Mouse (Mus musculus) cerebellum, adult 8-10 months (tissue): ENCODE measurements around the gene Dhx34.

Experiments
- DNase-seq: peaks from one replicate; pipeline ENCODE4 v3.0.0; 2022

The Dhx34 gene

DNA sequence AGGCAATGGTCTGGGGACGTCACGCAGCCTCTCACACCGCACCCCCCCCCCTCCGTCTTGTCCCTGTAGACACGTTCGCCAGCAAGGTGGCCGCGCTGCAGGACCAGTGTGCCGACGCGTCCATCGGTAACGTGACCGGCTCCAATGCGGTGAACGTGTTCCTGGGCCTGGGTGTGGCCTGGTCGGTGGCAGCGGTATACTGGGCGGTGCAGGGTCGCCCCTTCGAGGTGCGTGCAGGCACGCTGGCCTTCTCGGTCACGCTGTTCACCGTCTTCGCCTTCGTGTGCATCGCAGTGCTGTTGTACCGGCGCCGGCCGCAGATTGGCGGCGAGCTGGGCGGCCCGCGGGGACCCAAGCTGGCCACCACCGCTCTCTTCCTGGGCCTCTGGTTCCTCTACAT lies 63.1 kb downstream of the Dhx34 start:
- DNase-seq, result no peak

DNA sequence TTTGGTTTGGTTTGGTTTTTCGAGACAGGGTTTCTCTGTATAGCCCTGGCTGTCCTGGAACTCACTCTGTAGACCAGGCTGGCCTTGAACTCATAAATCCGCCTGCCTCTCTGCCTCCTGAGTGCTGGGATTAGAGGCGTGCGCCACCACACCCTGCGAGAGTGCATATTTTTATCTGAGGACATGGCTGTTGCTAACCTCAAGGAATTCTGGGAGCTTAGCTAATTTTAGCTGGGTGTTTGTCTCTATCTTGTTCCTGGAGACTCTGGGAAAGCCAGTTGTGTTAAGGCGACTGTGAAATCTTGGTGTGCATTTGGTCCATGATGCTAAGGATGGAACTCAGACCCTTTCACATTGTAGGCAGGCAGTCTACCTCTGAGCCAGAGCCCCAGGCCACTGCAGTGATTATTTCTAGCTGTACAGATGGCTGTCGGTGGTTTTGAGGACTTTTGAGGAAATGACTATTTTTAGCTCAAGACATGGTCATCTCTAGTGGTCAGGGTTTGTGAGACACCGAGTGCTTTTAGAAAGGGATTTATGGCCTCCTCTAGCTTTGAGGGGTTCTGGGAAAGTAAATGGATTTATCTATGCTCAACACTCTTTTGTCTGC lies 65.6 kb downstream of the Dhx34 start:
- no peak for DNase-seq

DNA sequence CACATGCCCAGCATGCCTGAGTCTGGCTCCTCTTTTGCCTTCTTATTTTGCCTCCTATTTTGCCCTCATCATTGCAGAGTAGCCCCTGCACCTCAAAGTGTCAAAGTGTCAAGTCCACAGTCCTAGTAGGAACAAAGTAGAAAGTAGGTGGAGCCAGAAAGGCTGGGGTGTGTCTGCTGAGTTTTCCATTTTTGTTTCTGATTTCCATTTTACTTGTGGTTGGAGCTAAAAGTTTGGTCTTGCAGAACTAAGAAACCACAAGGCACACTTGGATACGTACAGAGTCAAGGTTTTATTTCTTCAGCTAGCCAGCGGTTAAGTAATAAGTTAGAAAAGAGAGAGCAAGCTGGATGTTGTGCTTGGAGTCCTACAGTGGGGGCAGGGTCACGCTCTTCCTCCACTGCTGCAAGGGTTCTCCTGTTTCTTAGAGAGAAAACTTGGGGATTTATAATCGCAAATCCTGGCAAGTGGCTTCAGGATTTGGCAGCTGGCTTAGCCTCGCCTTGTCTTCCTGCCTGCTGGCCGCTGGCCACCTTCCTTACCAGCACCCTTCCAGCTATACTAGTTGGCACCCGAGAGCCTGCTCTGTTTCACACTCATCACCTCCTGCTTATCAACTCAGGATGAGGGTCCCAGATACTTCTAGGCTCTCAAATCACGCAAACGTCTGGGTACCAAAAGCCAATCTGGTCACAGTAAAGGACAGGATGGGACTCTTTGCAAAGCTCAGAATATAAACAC lies 66.5 kb downstream of the Dhx34 start:
- no peak for DNase-seq

DNA sequence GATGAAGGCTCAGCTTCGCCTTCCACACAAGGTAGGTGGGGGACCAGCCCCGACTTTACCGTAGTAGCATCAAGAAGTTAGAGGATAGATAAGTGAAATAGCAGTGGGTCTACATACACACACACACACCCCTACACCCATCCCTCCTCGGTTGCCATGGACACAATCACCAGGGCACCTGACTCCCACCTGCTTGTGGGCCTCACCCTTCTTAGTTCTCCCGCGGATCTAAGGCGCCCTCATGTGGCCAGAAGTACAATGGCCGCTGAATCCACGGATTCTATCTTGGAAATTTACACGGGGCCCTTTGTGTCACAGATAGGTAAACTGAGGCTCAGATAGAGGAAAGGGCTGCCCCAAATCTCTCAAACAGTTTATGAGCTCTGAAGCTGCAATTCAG lies 68.3 kb downstream of the Dhx34 start:
- no peak for DNase-seq

DNA sequence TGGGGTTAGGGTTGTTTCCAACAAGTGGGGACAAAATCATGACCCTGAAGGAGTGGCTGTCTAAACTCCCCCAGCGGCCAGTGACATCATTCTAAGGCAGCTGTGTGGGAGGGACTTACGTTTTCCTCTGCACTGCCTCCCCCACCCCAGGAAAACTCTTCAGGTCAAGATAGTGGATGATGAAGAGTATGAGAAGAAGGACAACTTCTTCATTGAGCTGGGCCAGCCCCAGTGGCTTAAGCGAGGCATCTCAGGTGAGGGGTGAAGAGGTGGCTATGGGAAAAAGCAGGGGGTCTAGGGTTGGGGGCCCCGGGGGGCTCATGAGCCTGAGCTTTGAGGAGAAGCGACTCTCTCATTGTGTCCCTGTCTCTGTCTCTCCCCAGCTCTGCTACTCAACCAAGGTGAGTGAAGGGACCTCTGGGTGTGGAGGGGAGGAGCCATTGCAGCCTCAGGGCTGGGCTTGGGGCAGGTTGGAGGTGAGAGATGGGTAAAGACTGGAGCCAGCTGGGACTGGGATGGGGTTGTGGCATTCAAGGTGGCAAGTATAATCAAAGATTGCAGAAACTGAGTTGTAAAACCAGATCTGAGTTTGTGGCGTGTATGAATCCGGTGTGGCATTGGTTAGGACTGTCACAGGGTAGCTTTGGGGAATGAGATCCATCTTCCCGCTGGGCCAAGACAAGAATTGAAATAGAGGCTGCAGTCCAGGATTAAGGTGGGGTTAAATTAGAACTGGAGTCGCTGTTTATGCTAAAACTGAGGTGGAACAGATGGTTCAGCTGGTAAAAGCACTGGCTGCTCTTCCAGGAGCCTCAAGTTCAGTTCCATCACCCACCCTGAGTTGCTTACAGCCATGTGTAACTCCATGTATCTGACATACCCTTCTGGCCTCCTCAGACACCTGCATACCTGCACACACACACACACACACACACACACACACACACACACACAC lies 71.4 kb downstream of the Dhx34 start:
- no peak for DNase-seq

DNA sequence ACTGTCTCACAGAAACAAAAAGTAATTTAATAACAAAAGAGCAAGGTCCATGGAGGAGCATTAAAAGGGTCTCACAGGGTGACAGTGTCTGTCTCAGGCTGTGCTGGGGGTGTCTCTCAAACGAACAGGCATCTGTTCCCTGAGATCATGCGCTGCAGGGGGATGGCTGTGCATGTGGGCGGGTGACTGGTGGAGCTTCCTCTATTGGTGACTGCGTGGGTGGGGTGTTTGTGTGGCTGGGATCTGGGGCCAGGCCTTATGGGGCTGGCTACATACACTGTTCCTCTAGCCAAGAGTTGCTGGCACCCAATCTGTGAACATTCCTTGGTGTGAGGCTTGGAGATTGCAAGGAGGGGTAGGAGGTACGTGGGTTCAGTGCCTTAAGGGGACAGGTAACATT lies 72.6 kb downstream of the Dhx34 start:
- peak; percentile 90 for DNase-seq

DNA sequence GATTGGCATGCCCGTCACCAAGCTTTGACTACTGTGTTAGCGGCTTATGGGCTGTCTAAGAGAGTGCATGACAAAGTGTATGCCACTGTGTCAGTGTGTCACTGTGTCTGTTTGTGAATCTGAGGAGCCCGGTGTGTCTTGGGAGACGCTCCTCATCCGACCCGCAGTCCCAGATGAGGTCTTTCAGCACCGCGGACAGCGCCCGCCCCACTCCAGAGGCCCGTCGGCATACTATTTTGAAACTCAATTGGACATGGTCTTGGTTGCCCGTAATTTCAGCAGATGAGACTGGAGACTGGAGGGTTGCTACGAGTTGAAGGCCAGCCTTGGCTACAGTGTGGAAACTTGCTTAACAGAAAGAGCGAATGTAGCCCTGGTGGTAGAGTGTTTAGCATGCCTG lies 74.2 kb downstream of the Dhx34 start:
- no peak for DNase-seq
